Comparison of ENCODE assay signal across 10 mouse cellular contexts in genomic region chr4:141334695-141335094, GRCm38 (mm10). TPM values are rescaled to one million over a fixed set of nuclear protein-coding genes. Genes with fewer than 3 reads are reported as not detected.
A peak's percentile ranks its signal among the peaks of the same experiment; 100 is the strongest.
DNase-seq lines count a peak whose midpoint lies in the region; ATAC-seq and TF ChIP-seq lines count a peak whose summit lies in the region.
"Had no signal": no experiment of that assay in that cellular context is flagged by ENCODE, and none has a peak within 500 bp of the region (broad histone marks: within the 10 kb centered on the region; RNA-seq: fewer than 3 reads in every experiment).

No protein-coding gene starts in this region.

- H3K9me3 ChIP-seq in lung, postnatal 0 days (ENCODE audit: low read length), result no peaks in the 10 kb centered on the region
- H3K9me3 ChIP-seq in midbrain, embryonic 10.5 days (replicated peaks), result no peaks in the 10 kb centered on the region

- no peak for TF ChIP-seq CTCF in lung, postnatal 0 days (IDR thresholded peaks at IDR 0.05)
- TF ChIP-seq CTCF in lung, adult 2 months (IDR thresholded peaks at IDR 0.05; ENCODE audit: insufficient read depth, low read length), result no peak

- 0 out of 2 replicates have a peak overlapping the region, but pooled peaks have one; percentile 8 for H3K9ac ChIP-seq in lung, postnatal 0 days (replicated peaks; ENCODE audit: low read depth)
- H3K9ac ChIP-seq: liver, embryonic 14.5 days had no signal

- no peak for TF ChIP-seq POLR2A in lung, adult 2 months (IDR thresholded peaks at IDR 0.05; ENCODE audit: borderline replicate concordance, extremely low read depth, low read depth, low read length)

- TF ChIP-seq EP300 in lung, postnatal 0 days (IDR thresholded peaks at IDR 0.05), result no peak

- no peaks in the 10 kb centered on the region for H3K27me3 ChIP-seq in lung, postnatal 0 days (replicated peaks; ENCODE audit: insufficient read depth, low read length)
- H3K27me3 ChIP-seq in midbrain, embryonic 10.5 days (ENCODE audit: low read depth, poor library complexity, severe bottlenecking), result peaks cover 10% of the 10 kb centered on the region; the same call in 1 of the 2 replicates

- no peaks in the 10 kb centered on the region for H3K36me3 ChIP-seq in lung, postnatal 0 days (ENCODE audit: insufficient read depth, low read length)
- no peaks in the 10 kb centered on the region for H3K36me3 ChIP-seq in midbrain, embryonic 10.5 days

- intact Hi-C loops in left cerebral cortex, postnatal 10 days (cut with DNase I), result no loop called here

- peaks cover 4% of the 10 kb centered on the region; the same call in 1 of the 2 replicates for H3K4me1 ChIP-seq in lung, postnatal 0 days (ENCODE audit: insufficient read depth, low read depth, low read length)
- H3K4me1 ChIP-seq in lung, adult 2 months (ENCODE audit: control insufficient read depth, insufficient read depth, low read length), result no peaks in the 10 kb centered on the region
- H3K4me1 ChIP-seq in midbrain, embryonic 10.5 days, result peaks cover 68% of the 10 kb centered on the region

- WGBS in lung, postnatal 0 days, result 68% methylated on average over 5 of the region's 5 CpGs
- WGBS in lung, adult 2 months, result 83% methylated on average over 5 of the region's 5 CpGs
- WGBS in midbrain, embryonic 10.5 days, result 44% methylated on average over 5 of the region's 5 CpGs

- H3K4me3 ChIP-seq in lung, postnatal 0 days (ENCODE audit: low read depth, low read length), result no peak overlapping the region
- no peak overlapping the region for H3K4me3 ChIP-seq in lung, adult 2 months (replicated peaks; ENCODE audit: extremely low read depth, low read depth, low read length)
- H3K4me3 ChIP-seq in midbrain, embryonic 10.5 days, result peak overlapping the region; percentile 23

- DNase-seq in embryo, embryonic 11 days, result peak; percentile 34
- DNase-seq in embryo, embryonic 10 days (ENCODE audit: low spot score), result no peak
- no peak for DNase-seq in lung, postnatal 0 days (ENCODE audit: low spot score)
- no peak for DNase-seq in lung, adult 2 months
- no peak for DNase-seq in midbrain, embryonic 10.5 days (ENCODE audit: low spot score)
- no peak for DNase-seq in adrenal gland, adult 2 months
- no peak for DNase-seq in left cerebral cortex, postnatal 10 days (ENCODE audit: extremely low spot score in 1 of 2, low spot score in 2 of 2)
- DNase-seq in adrenal gland, adult 8-10 months, result no peak
- DNase-seq: thymus, postnatal 25 days had no signal

- H3K27ac ChIP-seq in lung, postnatal 0 days (ENCODE audit: low read length), result no peak overlapping the region
- H3K27ac ChIP-seq in midbrain, embryonic 10.5 days (replicated peaks), result peak overlapping the region; percentile 92
- H3K27ac ChIP-seq: liver, embryonic 14.5 days had no signal

- ATAC-seq in lung, postnatal 0 days, result no peak

- no peak overlapping the region for H3K4me2 ChIP-seq in lung, postnatal 0 days (replicated peaks; ENCODE audit: low read depth, low read length)

RNA-seq across cellular contexts. Expression of gene Fam131c, which starts 33.3 kb away (rescaled TPM):
- polyA plus RNA-seq in lung, postnatal 0 days (2015; fragmentation: Nextera tagmentation; extraction: Ambion mirVana), result 0.79 and 0.83 TPM in 2 replicates
- 0.70 and 2.1 TPM in 2 replicates for polyA plus RNA-seq in lung, adult 2 months (2012; rRNA removed)
- 0.70 and 1.2 TPM in 2 replicates for polyA plus RNA-seq in midbrain, embryonic 10.5 days (2016; fragmentation: Nextera tagmentation; extraction: Ambion mirVana)
- total RNA-seq in adrenal gland, adult 2 months (2021), result 1 to 10 TPM in 1 of 2 experiments, under 1 TPM in 1; 0.86 to 4.5 TPM
- polyA plus RNA-seq in adrenal gland, adult 2 months (2012; rRNA removed), result 3.1 and 9.5 TPM in 2 replicates
- 10 to 100 TPM; 10.8 to 12.1 TPM for total RNA-seq in left cerebral cortex, postnatal 10 days (2021)
- total RNA-seq in adrenal gland, adult 8-10 months (2022), result 1 to 10 TPM; 1.2 to 5.7 (median 2.8) TPM

RNA-seq across cellular contexts. Expression of gene Epha2, which starts 33.7 kb away (rescaled TPM):
- 9.7 and 10.3 TPM in 2 replicates for polyA plus RNA-seq in lung, postnatal 0 days (2015; fragmentation: Nextera tagmentation; extraction: Ambion mirVana)
- polyA plus RNA-seq in lung, adult 2 months (2012; rRNA removed), result 54.0 and 68.8 TPM in 2 replicates
- 3.6 and 3.7 TPM in 2 replicates for polyA plus RNA-seq in midbrain, embryonic 10.5 days (2016; fragmentation: Nextera tagmentation; extraction: Ambion mirVana)
- 10 to 100 TPM; 11.7 to 19.4 TPM for total RNA-seq in adrenal gland, adult 2 months (2021)
- polyA plus RNA-seq in adrenal gland, adult 2 months (2012; rRNA removed), result 18.0 and 24.1 TPM in 2 replicates
- total RNA-seq in left cerebral cortex, postnatal 10 days (2021), result 1 to 10 TPM; 1.9 TPM
- 10 to 100 TPM; 11.4 to 21.1 (median 16.2) TPM for total RNA-seq in adrenal gland, adult 8-10 months (2022)
